Mouse (Mus musculus) forebrain, embryonic 11.5 days (tissue): ENCODE data around the gene Vps50. TPM values are rescaled to one million over a fixed set of nuclear protein-coding genes. Genes with fewer than 3 reads are reported as not detected.
"Not testable (repeated sequence)": the region's sequence is repeated elsewhere in the genome, so short reads cannot be mapped to it uniquely, and the experiment has no call there.

ENCODE experiments used
- ATAC-seq: fragments of 200-750 bp; cut with Nextera tagmentation; replicated peaks from 2 replicates; pipeline ENCODE4 v1.8.0; 2017; ENCODE audit warnings: moderate TSS enrichment; ENCODE audit not compliant: low FRiP score
- DNase-seq: peaks from one replicate; pipeline ENCODE4 v3.0.0-alpha.2; 2017; ENCODE audit warnings: low spot score
- H3K27ac ChIP-seq: fragments of 300-500 bp; sonication (generic); 2 replicates; pipeline ENCODE4 v1.5.1; 2014; ENCODE audit warnings: low read depth, low read length
- H3K27me3 ChIP-seq: fragments of 300-500 bp; sonication (generic); 2 replicates; pipeline ENCODE4 v1.6.1; 2014; ENCODE audit warnings: mild to moderate bottlenecking, low read length, mixed read lengths; ENCODE audit not compliant: control insufficient read depth, insufficient read depth
- H3K36me3 ChIP-seq: fragments of 300-500 bp; sonication (generic); 2 replicates; pipeline ENCODE4 v1.6.1; 2014; ENCODE audit warnings: mild to moderate bottlenecking, low read length, moderate library complexity, mixed read lengths; ENCODE audit not compliant: control insufficient read depth, insufficient read depth
- H3K4me1 ChIP-seq: fragments of 300-500 bp; sonication (generic); replicated peaks from 2 replicates; pipeline ENCODE4 v1.6.1; 2014; ENCODE audit warnings: low read length, mixed read lengths; ENCODE audit not compliant: control insufficient read depth, insufficient read depth
- H3K4me2 ChIP-seq: fragments of 300-500 bp; sonication (generic); 2 replicates; pipeline ENCODE4 v1.6.1; 2014; ENCODE audit warnings: low read depth, mild to moderate bottlenecking, low read length, moderate library complexity, mixed read lengths; ENCODE audit not compliant: severe bottlenecking
- H3K4me3 ChIP-seq: fragments of 300-500 bp; sonication (generic); 2 replicates; pipeline ENCODE4 v1.5.1; 2014; ENCODE audit warnings: low read depth, low read length
- H3K9ac ChIP-seq: fragments of 300-500 bp; sonication (generic); 2 replicates; pipeline ENCODE4 v1.6.1; 2014; ENCODE audit warnings: low read length
- H3K9me3 ChIP-seq: fragments of 300-500 bp; sonication (generic); 2 replicates; pipeline ENCODE4 v1.6.1; 2016; ENCODE audit warnings: low read length, mixed read lengths; ENCODE audit not compliant: control insufficient read depth
- WGBS: fragments of 180-500 bp; shearing (Covaris S2); extraction: QIAGEN DNeasy Blood & Tissue Kit; methylation state at CpG from one replicate; pipeline ENCODE4 v1.1.7; 2014; 5-methylcytosine and 5-hydroxymethylcytosine counted together
- polyA plus RNA-seq: library from polyadenylated mRNA; unstranded; fragments of >200 nt; fragmentation: Nextera tagmentation; extraction: Ambion mirVana; gene quantifications from 2 replicates; pipeline ENCODE4 v1.2.1, GENCODE M21; 2014

Gene Vps50
- polyA plus RNA-seq, 1 experiment from 2014 or later, result 50.2 TPM

- H3K4me3 ChIP-seq, H3K36me3 ChIP-seq, H3K9ac ChIP-seq, H3K27me3 ChIP-seq, H3K27ac ChIP-seq, DNase-seq, H3K4me1 ChIP-seq, H3K4me2 ChIP-seq, H3K9me3 ChIP-seq: not testable (repeated sequence)
- peak; percentile 76; the same call in 1 of the 2 replicates for ATAC-seq
- WGBS, result 62% methylated on average over 11 of the region's 13 CpGs
Observed at GRCm38 (mm10) chr6:3620428-3621387, 122.5 kb downstream of the Vps50 start.

Other genes starting within 250 kb of the Vps50 start
- 0.33 and 0.39 TPM in 2 replicates for gene Samd9l, start 98.8 kb upstream of the Vps50 start, polyA plus RNA-seq
- 1.2 and 1.3 TPM in 2 replicates for gene Hepacam2, start 84 bp upstream of the Vps50 start, polyA plus RNA-seq